22 mouse cellular contexts compared by ENCODE assay signal in the genomic region with DNA sequence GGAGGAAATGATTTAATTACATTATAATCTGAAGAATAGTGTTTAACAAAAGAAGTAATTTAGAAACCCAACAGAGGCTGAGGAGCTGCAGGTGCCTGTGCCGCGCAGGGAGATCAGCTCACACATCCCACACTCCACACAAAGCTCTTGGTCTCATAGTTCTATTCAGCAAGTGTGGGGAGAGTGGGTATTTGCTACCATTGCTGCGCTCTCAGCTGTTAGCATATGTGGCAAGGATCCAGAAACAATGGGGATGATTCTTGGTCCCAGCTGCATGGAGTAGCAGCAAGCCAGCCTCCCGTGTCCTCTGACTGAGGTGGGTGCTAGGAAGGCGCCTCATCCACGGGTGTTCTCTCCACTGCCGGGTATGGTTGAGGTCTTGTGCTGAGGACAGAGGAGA.
DNase-seq lines count a peak whose midpoint lies in the region; ATAC-seq and TF ChIP-seq lines count a peak whose summit lies in the region.
"Had no signal": no experiment of that assay in that cellular context is flagged by ENCODE, and none has a peak within 500 bp of the region (broad histone marks: within the 10 kb centered on the region; RNA-seq: fewer than 3 reads in every experiment).

No protein-coding gene starts in this region.

- H3K36me3 ChIP-seq in forebrain, embryonic 15.5 days: no peaks in the 10 kb centered on the region
- no peaks in the 10 kb centered on the region for H3K36me3 ChIP-seq in forebrain, embryonic 11.5 days (ENCODE audit: control insufficient read depth, insufficient read depth, low read length)
- H3K36me3 ChIP-seq: embryonic facial prominence, embryonic 13.5 days; heart, embryonic 12.5 days; liver, embryonic 15.5 days; neural tube, embryonic 12.5 days had no signal

- ATAC-seq in forebrain, embryonic 15.5 days (replicated peaks): peak; percentile 58; the same call in 1 of the 2 replicates
- ATAC-seq in forebrain, embryonic 11.5 days (replicated peaks; ENCODE audit: low FRiP score): no peak
- ATAC-seq: activated CD4-positive, CD25-positive, alpha-beta regulatory T cell, adult 4 months had no signal

- DNase-seq in forebrain, embryonic 11.5 days (ENCODE audit: low spot score): no peak
- DNase-seq in layer of hippocampus, adult 11-12 months (ENCODE audit: low spot score): peak; percentile 17
- DNase-seq in layer of hippocampus, adult 2 months (ENCODE audit: low spot score in 2 of 2): no peak
- DNase-seq in right cerebral cortex, postnatal 25 days: peak; percentile 29
- no peak for DNase-seq in right cerebral cortex, postnatal 14 days
- DNase-seq in spleen, adult 12 weeks (ENCODE audit: low spot score): no peak
- no peak for DNase-seq in B cell, adult 2 months
- DNase-seq: adrenal gland, postnatal 14 days; cerebellum, adult 2 months; gastrocnemius, postnatal 36 days; heart, postnatal 36 days; kidney, adult 9 months; kidney, postnatal 36 days; lung, postnatal 10 days; thymus, postnatal 14 days had no signal

- WGBS in forebrain, embryonic 15.5 days: 70% methylated on average over 7 of the region's 7 CpGs
- 90% methylated on average over 7 of the region's 7 CpGs for WGBS in forebrain, embryonic 11.5 days

- no peak overlapping the region for H3K4me3 ChIP-seq in forebrain, embryonic 15.5 days
- H3K4me3 ChIP-seq in forebrain, embryonic 11.5 days (ENCODE audit: low read depth, low read length): no peak overlapping the region
- H3K4me3 ChIP-seq in layer of hippocampus, adult 2 months: no peak overlapping the region
- H3K4me3 ChIP-seq: embryonic facial prominence, embryonic 13.5 days; heart, embryonic 12.5 days; liver, embryonic 15.5 days; megakaryocyte, embryonic 14.5 days; neural tube, embryonic 12.5 days had no signal

- no peak overlapping the region for H3K9ac ChIP-seq in forebrain, embryonic 15.5 days (replicated peaks)
- H3K9ac ChIP-seq in forebrain, embryonic 11.5 days (ENCODE audit: low read length): no peak overlapping the region
- H3K9ac ChIP-seq: embryonic facial prominence, embryonic 13.5 days; heart, embryonic 12.5 days; liver, embryonic 15.5 days; neural tube, embryonic 12.5 days had no signal

- no peaks in the 10 kb centered on the region for H3K27me3 ChIP-seq in forebrain, embryonic 15.5 days
- no peaks in the 10 kb centered on the region for H3K27me3 ChIP-seq in forebrain, embryonic 11.5 days (ENCODE audit: control insufficient read depth, insufficient read depth, low read length)
- H3K27me3 ChIP-seq: embryonic facial prominence, embryonic 13.5 days; heart, embryonic 12.5 days; liver, embryonic 15.5 days; megakaryocyte, embryonic 14.5 days; neural tube, embryonic 12.5 days had no signal

- H3K4me1 ChIP-seq in forebrain, embryonic 15.5 days: peaks cover 2% of the 10 kb centered on the region; the same call in 1 of the 2 replicates
- no peaks in the 10 kb centered on the region for H3K4me1 ChIP-seq in forebrain, embryonic 11.5 days (replicated peaks; ENCODE audit: control insufficient read depth, insufficient read depth, low read length)
- H3K4me1 ChIP-seq: embryonic facial prominence, embryonic 13.5 days; heart, embryonic 12.5 days; liver, embryonic 15.5 days; megakaryocyte, embryonic 14.5 days; neural tube, embryonic 12.5 days had no signal

- no peak for TF ChIP-seq CTCF in layer of hippocampus, adult 2 months (conservative IDR thresholded peaks at IDR 0.05)

- H3K4me2 ChIP-seq in forebrain, embryonic 15.5 days (replicated peaks): no peak overlapping the region
- H3K4me2 ChIP-seq in forebrain, embryonic 11.5 days (ENCODE audit: low read depth, low read length, severe bottlenecking): no peak overlapping the region
- H3K4me2 ChIP-seq: embryonic facial prominence, embryonic 13.5 days; heart, embryonic 12.5 days; liver, embryonic 15.5 days; neural tube, embryonic 12.5 days had no signal

- no peak overlapping the region for H3K27ac ChIP-seq in forebrain, embryonic 15.5 days (replicated peaks)
- no peak overlapping the region for H3K27ac ChIP-seq in forebrain, embryonic 11.5 days (ENCODE audit: low read depth, low read length)
- H3K27ac ChIP-seq in layer of hippocampus, adult 2 months: no peak overlapping the region
- H3K27ac ChIP-seq: embryonic facial prominence, embryonic 13.5 days; liver, embryonic 15.5 days; neural tube, embryonic 12.5 days had no signal

- H3K9me3 ChIP-seq in forebrain, embryonic 15.5 days: no peaks in the 10 kb centered on the region
- H3K9me3 ChIP-seq in forebrain, embryonic 11.5 days (ENCODE audit: control insufficient read depth, low read length): no peaks in the 10 kb centered on the region
- H3K9me3 ChIP-seq: embryonic facial prominence, embryonic 13.5 days; heart, embryonic 12.5 days; liver, embryonic 15.5 days; neural tube, embryonic 12.5 days had no signal

Comparison
In these comparisons a context has a peak if more than half of its experiments do, and no peak if none do; other contexts are left out.
1. DNase-seq: peak in layer of hippocampus, adult 11-12 months (single experiment) and right cerebral cortex, postnatal 25 days (single experiment); none in forebrain, embryonic 11.5 days (single experiment), layer of hippocampus, adult 2 months (0 of 2), right cerebral cortex, postnatal 14 days (single experiment), spleen, adult 12 weeks (single experiment) and B cell, adult 2 months (0 of 2).